Mouse (Mus musculus) intestine, postnatal 0 days (tissue): ENCODE measurements at regions not wholly inside any gene's neighbourhood (a gene's known extent, or its start where the extent isn't known, plus 50 kb on each side); places are given as distances from the start of the nearest gene placed in this dataset.

ENCODE experiments used
- ATAC-seq: fragments of 200-750 bp; cut with Nextera tagmentation; 2 replicates; pipeline ENCODE4 v1.8.0; 2017; ENCODE audit warnings: mild to moderate bottlenecking, moderate TSS enrichment, moderate library complexity
- H3K27ac ChIP-seq: fragments of 300-500 bp; sonication (generic); 2 replicates; pipeline ENCODE4 v1.5.1; 2014; ENCODE audit warnings: mild to moderate bottlenecking, low read depth, low read length, moderate library complexity
- H3K27me3 ChIP-seq: fragments of 300-500 bp; sonication (generic); replicated peaks from 2 replicates; pipeline ENCODE4 v1.6.1; 2014; ENCODE audit warnings: low read length, mixed read lengths; ENCODE audit not compliant: control insufficient read depth, insufficient read depth
- H3K36me3 ChIP-seq: fragments of 300-500 bp; sonication (generic); 2 replicates; pipeline ENCODE4 v1.6.1; 2014; ENCODE audit warnings: mild to moderate bottlenecking, moderate library complexity; ENCODE audit not compliant: control insufficient read depth, insufficient read depth
- H3K4me1 ChIP-seq: fragments of 300-500 bp; sonication (generic); replicated peaks from 2 replicates; pipeline ENCODE4 v1.6.1; 2014; ENCODE audit warnings: antibody characterized with exemption, low read length, mixed read lengths; ENCODE audit not compliant: control insufficient read depth, insufficient read depth
- H3K4me2 ChIP-seq: fragments of 300-500 bp; sonication (generic); replicated peaks from 2 replicates; pipeline ENCODE4 v1.6.1; 2014; ENCODE audit warnings: low read depth, mild to moderate bottlenecking, moderate library complexity
- H3K4me3 ChIP-seq: fragments of 300-500 bp; sonication (generic); 2 replicates; pipeline ENCODE4 v1.5.1; 2014; ENCODE audit warnings: low read depth, low read length
- H3K9ac ChIP-seq: fragments of 300-500 bp; sonication (generic); 2 replicates; pipeline ENCODE4 v1.6.1; 2014; ENCODE audit warnings: mild to moderate bottlenecking, low read depth, low read length
- H3K9me3 ChIP-seq: fragments of 300-500 bp; sonication (generic); 2 replicates; pipeline ENCODE4 v1.6.1; 2016; ENCODE audit warnings: mixed run types; ENCODE audit not compliant: control insufficient read depth
- CTCF ChIP-seq: sonication (generic); IDR thresholded peaks from 2 replicates; pipeline ENCODE4 v1.5.1; 2016; ENCODE audit warnings: low read depth, mild to moderate bottlenecking, control low read depth, antibody characterized with exemption, moderate library complexity
- WGBS: fragments of 180-500 bp; shearing (Covaris S2); extraction: QIAGEN DNeasy Blood & Tissue Kit; methylation state at CpG from one replicate; pipeline ENCODE4 v1.1.7; 2014; 5-methylcytosine and 5-hydroxymethylcytosine counted together

DNA sequence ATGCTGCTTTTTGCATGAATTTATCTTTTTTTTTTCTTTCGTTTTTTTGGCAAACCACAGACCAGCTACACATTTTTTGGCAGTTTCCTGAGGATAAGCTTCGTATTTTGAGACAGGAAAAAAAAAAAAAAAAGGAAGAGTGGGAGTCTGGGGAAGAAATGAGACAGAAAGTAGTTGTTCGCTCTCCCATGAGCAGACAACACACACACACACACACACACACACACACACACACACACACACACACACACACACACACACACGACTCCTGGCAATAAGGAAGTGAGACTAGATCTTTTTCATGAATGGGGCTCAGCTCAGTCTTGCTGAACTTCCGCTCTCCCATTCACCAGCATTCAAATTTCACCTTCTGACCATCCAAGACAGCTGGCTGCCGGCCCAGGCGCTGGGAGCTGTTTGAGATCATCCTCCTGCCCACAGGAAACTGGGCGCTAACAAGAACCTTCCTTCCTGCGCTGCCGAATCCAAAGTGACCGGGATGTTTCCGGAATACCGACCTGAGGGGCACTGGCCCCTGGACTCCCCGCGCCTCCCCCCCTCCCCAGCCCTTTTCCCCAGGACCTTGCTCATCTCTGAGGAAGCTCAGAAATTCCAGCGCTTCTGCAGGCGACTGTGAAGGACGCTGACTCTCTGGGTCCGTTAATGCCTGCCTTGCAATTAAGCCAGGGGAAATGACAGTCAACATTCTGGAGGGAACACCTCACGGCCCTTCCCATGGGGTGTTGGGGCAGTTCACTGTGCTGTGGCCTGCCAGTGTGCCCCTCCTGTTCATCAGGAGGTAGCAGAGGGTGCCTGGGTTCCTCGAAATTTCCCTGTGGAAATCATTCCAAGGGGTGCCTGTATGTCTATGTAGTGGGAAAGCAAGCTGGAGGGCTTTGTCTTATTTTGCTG lies 114.2 kb upstream of the Ccnd2 start:
- Histone ChIP-seq H3K4me2 (peak overlapping the region; percentile 67), H3K4me1 (peaks cover 17% of the 10 kb centered on the region), H3K27me3 (no peaks in the 10 kb centered on the region), H3K9me3 (no peaks in the 10 kb centered on the region), H3K36me3 (no peaks in the 10 kb centered on the region), H3K4me3 (peak overlapping the region; percentile 21), H3K9ac (0 out of 2 replicates have a peak overlapping the region, but pooled peaks have one; percentile 18), H3K27ac (peak overlapping the region; percentile 63; the same call in 1 of the 2 replicates)
- no peak for ATAC-seq
- no peak for TF ChIP-seq CTCF
- WGBS: 3% methylated on average over 21 of the region's 21 CpGs

DNA sequence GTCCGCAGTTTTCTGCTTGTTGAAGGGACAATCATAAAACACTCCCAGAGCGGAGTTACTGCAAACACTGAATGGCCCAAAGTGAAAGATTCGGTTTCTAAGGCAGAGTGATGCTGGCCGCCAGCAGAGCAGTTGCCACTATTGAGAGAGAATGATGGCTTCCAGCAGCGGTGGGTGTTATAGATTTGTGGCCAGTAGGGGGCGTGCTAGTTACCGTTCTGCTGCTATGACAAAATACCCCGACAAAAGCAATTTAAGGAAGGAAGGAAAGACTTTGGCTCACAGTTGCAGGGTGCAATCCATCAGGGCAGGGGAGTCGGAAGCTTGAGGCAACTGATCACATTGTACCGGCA lies 114.8 kb upstream of the Ccnd2 start:
- Histone ChIP-seq H3K4me3 (0 out of 2 replicates have a peak overlapping the region, but pooled peaks have one; percentile 21), H3K27ac (no peak overlapping the region)
- 38% methylated on average over 10 of the region's 10 CpGs for WGBS

GRCm38 (mm10) chr6:127269021-127269420 lies 117.0 kb upstream of the Ccnd2 start:
- Histone ChIP-seq H3K9ac (no peak overlapping the region), H3K27me3 (no peaks in the 10 kb centered on the region), H3K4me3 (no peak overlapping the region), H3K4me2 (no peak overlapping the region; the same call in 1 of the 2 replicates), H3K27ac (peak overlapping the region; percentile 50), H3K9me3 (no peaks in the 10 kb centered on the region), H3K36me3 (no peaks in the 10 kb centered on the region), H3K4me1 (peaks cover 17% of the 10 kb centered on the region)
- TF ChIP-seq CTCF: no peak
- peak; percentile 80 for ATAC-seq
- whole genome bisulfite sequencing: 30% methylated on average over 4 of the region's 4 CpGs

More for the DNA sequence above, 114.8 kb upstream of the Ccnd2 start:
- Histone ChIP-seq H3K4me2 (peak overlapping the region; percentile 67), H3K27me3 (no peaks in the 10 kb centered on the region), H3K9me3 (no peaks in the 10 kb centered on the region), H3K36me3 (no peaks in the 10 kb centered on the region), H3K9ac (0 out of 2 replicates have a peak overlapping the region, but pooled peaks have one; percentile 18), H3K4me1 (peaks cover 17% of the 10 kb centered on the region)
- peak; percentile 68 for TF ChIP-seq CTCF
- no peak for ATAC-seq

- Histone ChIP-seq H3K27ac (peak overlapping the region; percentile 50), H3K4me3 (no peak overlapping the region), H3K4me2 (no peak overlapping the region; the same call in 1 of the 2 replicates), H3K4me1 (peaks cover 17% of the 10 kb centered on the region), H3K9ac (no peak overlapping the region), H3K9me3 (no peaks in the 10 kb centered on the region), H3K36me3 (no peaks in the 10 kb centered on the region), H3K27me3 (no peaks in the 10 kb centered on the region)
- 63% methylated on average over 7 of the region's 7 CpGs for WGBS
- ATAC-seq: no peak
- TF ChIP-seq CTCF: no peak
These were observed 117.6 kb upstream of the Ccnd2 start for GRCm38 (mm10) chr6:127269525-127270044.

GRCm38 (mm10) chr6:127270774-127271173 lies 118.8 kb upstream of the Ccnd2 start:
- H3K9ac ChIP-seq: no peak overlapping the region
- ATAC-seq: no peak
- no peak overlapping the region for H3K4me3 ChIP-seq
- no peaks in the 10 kb centered on the region for H3K36me3 ChIP-seq
- no peaks in the 10 kb centered on the region for H3K27me3 ChIP-seq
- H3K4me1 ChIP-seq: peaks cover 17% of the 10 kb centered on the region
- no peak overlapping the region for H3K27ac ChIP-seq
- 83% methylated on average over 9 of the region's 9 CpGs for WGBS
- no peak overlapping the region for H3K4me2 ChIP-seq
- no peak for TF ChIP-seq CTCF
- H3K9me3 ChIP-seq: no peaks in the 10 kb centered on the region

GRCm38 (mm10) chr6:127271418-127271817 lies 119.4 kb upstream of the Ccnd2 start:
- TF ChIP-seq CTCF: 0 out of 2 replicates have a peak, but pooled peaks have one; percentile 21
- no peak overlapping the region for H3K4me2 ChIP-seq
- H3K27me3 ChIP-seq: no peaks in the 10 kb centered on the region
- H3K36me3 ChIP-seq: no peaks in the 10 kb centered on the region
- no peaks in the 10 kb centered on the region for H3K9me3 ChIP-seq
- no peak overlapping the region for H3K4me3 ChIP-seq
- no peak for ATAC-seq
- no peak overlapping the region for H3K9ac ChIP-seq
- H3K4me1 ChIP-seq: peaks cover 16% of the 10 kb centered on the region
- WGBS: 92% methylated on average over 3 of the region's 3 CpGs
- no peak overlapping the region for H3K27ac ChIP-seq
